In genomic region chr4:82645679-82646078, GRCm38 (mm10) we compare ENCODE assay signal across 19 mouse cellular contexts. TPM values are rescaled to one million over a fixed set of nuclear protein-coding genes. Genes with fewer than 3 reads are reported as not detected.
"Had no signal": no experiment of that assay in that cellular context is flagged by ENCODE, and none has a peak within 500 bp of the region (broad histone marks: within the 10 kb centered on the region; RNA-seq: fewer than 3 reads in every experiment).

No protein-coding gene starts in this region.

- H3K4me3 ChIP-seq: liver, embryonic 15.5 days; lung, embryonic 15.5 days; megakaryocyte, embryonic 14.5 days; midbrain, embryonic 13.5 days; midbrain, embryonic 15.5 days; neural tube, embryonic 13.5 days; neural tube, embryonic 15.5 days; stomach, embryonic 15.5 days had no signal

- H3K4me2 ChIP-seq: liver, embryonic 15.5 days; lung, embryonic 15.5 days; midbrain, embryonic 11.5 days; midbrain, embryonic 13.5 days; midbrain, embryonic 15.5 days; neural tube, embryonic 13.5 days; neural tube, embryonic 15.5 days; stomach, embryonic 15.5 days had no signal

- H3K36me3 ChIP-seq: liver, embryonic 15.5 days; lung, embryonic 15.5 days; midbrain, embryonic 13.5 days; midbrain, embryonic 15.5 days; neural tube, embryonic 13.5 days; neural tube, embryonic 15.5 days; stomach, embryonic 15.5 days had no signal

- H3K27me3 ChIP-seq: liver, embryonic 15.5 days; lung, embryonic 15.5 days; megakaryocyte, embryonic 14.5 days; midbrain, embryonic 13.5 days; midbrain, embryonic 15.5 days; neural tube, embryonic 13.5 days; neural tube, embryonic 15.5 days; stomach, embryonic 15.5 days had no signal

- DNase-seq: liver, postnatal 0 days; lung, adult 2 months; lung, postnatal 10 days; retina, postnatal 1 day; right cerebral cortex, adult 18-20 months; thymus, adult 2 months; thymus, postnatal 25 days; thymus, postnatal 4 days had no signal

- ATAC-seq: liver, postnatal 0 days; midbrain, embryonic 13.5 days; midbrain, embryonic 15.5 days had no signal

RNA-seq across cellular contexts. Expression of gene Nfib, which starts 59.9 kb away (rescaled TPM):
- total RNA-seq: megakaryocyte progenitor cell, adult 5-6 weeks had no signal
- polyA plus RNA-seq: macrophage had no signal
